Mouse (Mus musculus) C3H10T1/2 (cell line): Measurements from ENCODE around the gene Olfr1180. TPM values are rescaled to one million over a fixed set of nuclear protein-coding genes. Genes with fewer than 3 reads are reported as not detected.

Source experiments
- polyA plus RNA-seq, 2 experiments: library from polyadenylated mRNA; unstranded; fragments of >200 nt; fragmentation: generic; extraction: Trizol; gene quantifications; one replicate each; pipeline ENCODE4 v1.2.1; 2012; ENCODE audit warnings: missing spikeins in 2 of 2

Olfr1180 gene
- polyA plus RNA-seq: not detected

DNA sequence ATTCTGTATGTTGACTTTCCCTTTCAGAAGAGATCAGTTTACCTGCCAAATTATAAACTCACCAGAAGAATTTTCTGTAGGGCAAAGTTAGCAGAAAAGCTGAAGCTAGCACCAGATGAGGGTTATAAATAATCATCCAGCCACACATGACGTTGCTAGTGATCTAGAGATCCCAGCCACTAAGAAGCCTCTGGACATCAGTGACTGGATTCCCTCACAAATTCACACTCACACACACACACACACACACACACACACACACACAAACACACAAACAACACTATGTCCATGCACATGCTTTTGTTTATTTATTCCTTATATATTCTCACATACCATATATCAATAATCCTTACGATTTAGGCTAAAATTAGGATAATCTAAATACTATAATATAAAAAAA lies at the start of gene Olfr1180:
Gene Olfr1180, minus strand, starts transcription at position 101 of the 400 bp plus-strand sequence.

DNA sequence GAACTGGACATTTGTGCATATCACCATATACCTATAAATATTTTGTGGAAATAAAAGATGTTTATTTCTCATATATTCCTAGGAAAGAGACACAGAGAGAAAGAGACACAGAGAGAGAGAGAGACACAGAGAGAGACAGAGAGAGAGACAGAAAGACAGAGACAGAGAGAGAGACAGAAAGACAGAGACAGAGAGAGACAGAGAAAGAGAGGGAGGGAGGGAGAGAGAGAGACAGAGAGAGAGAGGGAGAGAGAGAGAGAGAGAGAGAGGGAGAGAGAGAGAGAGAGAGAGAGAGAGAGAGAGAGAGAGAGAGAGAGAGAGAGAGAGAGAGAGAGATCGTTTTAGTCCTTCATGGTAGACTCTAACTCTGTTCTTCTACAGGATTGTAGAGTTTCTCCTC lies 35.6 kb upstream of the Olfr1180 start, which contains the start of gene Olfr1183:
Gene Olfr1183, plus strand, starts transcription at position 301 of the 400 bp plus-strand sequence.

DNA sequence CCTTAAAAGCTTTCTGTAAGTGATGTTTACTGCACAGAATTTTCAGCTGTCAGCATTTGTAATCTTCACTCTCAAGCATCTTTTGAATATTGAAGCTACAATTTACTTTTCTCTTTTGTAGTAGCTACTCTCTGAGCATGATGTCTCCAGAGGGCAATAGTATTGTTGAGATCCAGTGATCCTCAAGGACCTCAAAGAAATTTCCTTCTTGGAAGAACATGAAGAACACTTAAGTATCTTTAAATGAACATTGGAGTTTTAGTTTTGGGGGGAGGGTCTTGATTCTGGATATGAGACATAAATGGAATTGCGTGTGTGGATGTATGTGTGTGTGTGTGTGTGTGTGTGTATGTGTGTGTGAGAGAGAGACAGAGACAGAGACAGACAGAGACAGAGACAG lies 30.1 kb upstream of the Olfr1180 start, which contains the start of gene Gm13757:
Gene Gm13757, minus strand, starts transcription at position 101 of the 400 bp plus-strand sequence.

DNA sequence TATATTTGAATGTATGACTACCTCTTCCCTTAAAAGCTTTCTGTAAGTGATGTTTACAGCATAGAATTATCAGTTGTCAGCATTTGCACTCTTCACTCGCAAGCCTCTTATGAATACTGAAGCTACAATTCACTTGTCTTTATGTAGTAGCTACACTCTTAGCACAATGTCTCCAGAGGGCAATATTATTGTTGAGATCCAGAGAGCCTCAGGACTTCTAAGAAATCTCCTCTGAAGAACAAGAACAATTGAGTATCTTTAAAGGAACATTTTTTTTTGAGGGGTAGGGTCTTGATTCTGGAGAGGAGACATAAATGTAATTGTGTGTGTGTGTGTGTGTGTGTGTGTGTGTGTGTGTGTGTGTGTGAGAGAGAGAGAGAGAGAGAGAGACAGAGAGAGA lies 7.1 kb upstream of the Olfr1180 start, which contains the start of gene Olfr1181:
Gene Olfr1181, minus strand, starts transcription at position 101 of the 400 bp plus-strand sequence.

GRCm38 (mm10) chr2:88406353-88406752 lies 12.6 kb downstream of the Olfr1180 start, which contains the start of gene Olfr1179:
Gene Olfr1179 (minus strand): TSS chr2:88406453.

GRCm38 (mm10) chr2:88386762-88387161 lies 32.2 kb downstream of the Olfr1180 start, which contains the start of gene Olfr1178:
Gene Olfr1178 (plus strand): TSS chr2:88387062.

Other genes with a start within 250 kb of the Olfr1180 start
- not detected for gene Olfr1168, start 237.3 kb downstream of the Olfr1180 start, polyA plus RNA-seq
- not detected for gene Olfr1170, start 190.8 kb downstream of the Olfr1180 start, polyA plus RNA-seq
- not detected for gene Olfr1173, start 139.3 kb downstream of the Olfr1180 start, polyA plus RNA-seq
- gene Olfr1174-ps, start 104.0 kb downstream of the Olfr1180 start, polyA plus RNA-seq: not detected
- not detected for gene Olfr1175-ps, start 91.9 kb downstream of the Olfr1180 start, polyA plus RNA-seq
- gene Olfr1176, start 82.4 kb downstream of the Olfr1180 start, polyA plus RNA-seq: not detected
- not detected for gene Olfr1177-ps, start 72.7 kb downstream of the Olfr1180 start, polyA plus RNA-seq
- not detected for gene Olfr1178, start 32.1 kb downstream of the Olfr1180 start, polyA plus RNA-seq
- gene Olfr1179, start 12.7 kb downstream of the Olfr1180 start, polyA plus RNA-seq: not detected
- not detected for gene Olfr1181, start 7.0 kb upstream of the Olfr1180 start, polyA plus RNA-seq
- gene Gm13757, start 30.0 kb upstream of the Olfr1180 start, polyA plus RNA-seq: not detected
- gene Olfr1183, start 35.7 kb upstream of the Olfr1180 start, polyA plus RNA-seq: not detected
- not detected for gene Olfr1184, start 64.4 kb upstream of the Olfr1180 start, polyA plus RNA-seq
- gene Olfr1185-ps1, start 74.2 kb upstream of the Olfr1180 start, polyA plus RNA-seq: not detected
- gene Olfr1186, start 99.4 kb upstream of the Olfr1180 start, polyA plus RNA-seq: not detected
- gene Olfr1188, start 137.8 kb upstream of the Olfr1180 start, polyA plus RNA-seq: not detected
- not detected for gene Olfr1189, start 167.3 kb upstream of the Olfr1180 start, polyA plus RNA-seq
- gene Olfr1191-ps1, start 221.4 kb upstream of the Olfr1180 start, polyA plus RNA-seq: not detected
- not detected for gene Olfr1192-ps1, start 229.4 kb upstream of the Olfr1180 start, polyA plus RNA-seq